Mouse (Mus musculus) spleen, adult 2 months (tissue): ENCODE measurements around the gene Gfpt2. TPM values are rescaled to one million over a fixed set of nuclear protein-coding genes. Genes with fewer than 3 reads are reported as not detected.
"Not testable (repeated sequence)": the region's sequence is repeated elsewhere in the genome, so short reads cannot be mapped to it uniquely, and the experiment has no call there.

Source experiments
- DNase-seq, 2 experiments: peaks; one replicate each; pipeline versions ENCODE4 v3.0.0 to v3.0.0-alpha.2; 2012 to 2021; ENCODE audit warnings: low spot score in 2 of 2, low read depth in 1 of 2
- H3K27ac ChIP-seq: fragments of 200-500 bp; 2 replicates; pipeline ENCODE4 v1.5.1; 2012; ENCODE audit warnings: low read length, inconsistent platforms; ENCODE audit not compliant: insufficient read depth
- H3K27me3 ChIP-seq: fragments of 200-500 bp; 2 replicates; pipeline ENCODE4 v1.6.1; 2012; ENCODE audit warnings: mild to moderate bottlenecking, moderate library complexity, low read length, inconsistent platforms; ENCODE audit not compliant: control insufficient read depth, insufficient read depth
- H3K36me3 ChIP-seq: fragments of 200-500 bp; 2 replicates; pipeline ENCODE4 v1.6.1; 2012; ENCODE audit warnings: mild to moderate bottlenecking, low read length, inconsistent platforms; ENCODE audit not compliant: control insufficient read depth, insufficient read depth
- H3K4me1 ChIP-seq: fragments of 200-500 bp; 2 replicates; pipeline ENCODE4 v1.6.1; 2011; ENCODE audit warnings: inconsistent platforms; ENCODE audit not compliant: control insufficient read depth, insufficient read depth, insufficient read length
- H3K4me3 ChIP-seq: fragments of 200-500 bp; 2 replicates; pipeline ENCODE4 v1.5.1; 2011; ENCODE audit warnings: mild to moderate bottlenecking, inconsistent platforms; ENCODE audit not compliant: insufficient read depth, insufficient read length; ENCODE audit errors: extremely low read depth
- CTCF ChIP-seq: fragments of 200-500 bp; IDR thresholded peaks from 2 replicates; pipeline ENCODE4 v1.5.1; 2011; ENCODE audit warnings: mild to moderate bottlenecking, inconsistent platforms; ENCODE audit not compliant: insufficient read depth, insufficient read length, insufficient replicate concordance; ENCODE audit errors: extremely low read depth
- POLR2A ChIP-seq: fragments of 200-500 bp; IDR thresholded peaks from 2 replicates; pipeline ENCODE4 v1.6.1; 2011; ENCODE audit warnings: low read depth, low read length, inconsistent platforms
- WGBS: fragments of 180-500 bp; shearing (Covaris S2); methylation state at CpG from one replicate; pipeline ENCODE4 v1.1.7; 2018; 5-methylcytosine and 5-hydroxymethylcytosine counted together
- polyA plus RNA-seq: library from polyadenylated mRNA; depleted of rRNA; stranded (reverse); fragments of >200 nt; gene quantifications from 2 replicates; pipeline ENCODE4 v1.2.3, GENCODE M21; 2012

The Gfpt2 gene
- polyA plus RNA-seq, 1 experiment: 0.56 TPM

DNA sequence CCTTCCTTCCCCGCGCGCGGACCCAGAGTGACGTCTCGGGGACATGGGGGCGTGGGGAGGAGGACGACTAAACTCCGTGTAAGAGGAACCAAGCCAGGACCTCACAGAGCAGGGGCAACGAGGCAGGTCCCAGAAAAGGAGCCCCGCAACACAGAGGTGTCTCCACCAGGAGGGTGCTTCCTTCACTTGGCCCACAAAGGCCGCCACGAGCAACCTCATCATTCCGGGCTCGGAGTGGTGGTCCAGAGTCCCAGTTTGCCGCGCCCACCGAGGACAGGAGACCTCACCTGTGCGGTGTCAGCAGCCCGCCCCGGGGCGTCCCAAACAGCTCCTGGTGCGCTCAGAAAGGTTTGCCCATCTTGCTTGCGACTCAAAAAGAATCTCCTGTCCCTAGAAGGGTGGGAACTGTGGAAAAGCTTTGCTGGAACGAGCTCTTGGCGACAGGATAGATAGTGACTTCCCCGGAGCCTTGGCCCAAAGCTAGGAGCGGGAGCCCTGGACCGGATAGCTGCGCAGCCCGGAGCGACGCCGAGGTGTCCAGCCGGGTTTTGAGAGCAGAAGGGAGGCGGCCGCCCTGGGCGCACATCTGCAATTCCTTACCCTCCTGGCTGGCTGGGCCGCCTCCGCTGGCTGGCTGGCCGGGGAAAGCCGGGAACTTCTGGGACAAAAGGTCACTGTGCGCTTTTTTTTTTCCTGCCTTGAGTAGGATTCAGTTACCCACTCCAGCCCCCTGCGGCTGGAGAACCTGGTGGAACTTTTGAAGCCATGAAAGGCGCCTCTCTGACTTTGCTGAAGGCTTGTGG lies 565 bp downstream of the Gfpt2 start:
- TF ChIP-seq POLR2A: no peak
- TF ChIP-seq CTCF: no peak
- no peaks in the 10 kb centered on the region for H3K36me3 ChIP-seq
- H3K27me3 ChIP-seq: peaks cover 11% of the 10 kb centered on the region
- H3K4me3 ChIP-seq: peak overlapping the region; percentile 51; the same call in 1 of the 2 replicates
- no peak overlapping the region for H3K27ac ChIP-seq
- DNase-seq: no peak
- peaks cover 9% of the 10 kb centered on the region for H3K4me1 ChIP-seq
- 15% methylated on average over 45 of the region's 45 CpGs for WGBS

DNA sequence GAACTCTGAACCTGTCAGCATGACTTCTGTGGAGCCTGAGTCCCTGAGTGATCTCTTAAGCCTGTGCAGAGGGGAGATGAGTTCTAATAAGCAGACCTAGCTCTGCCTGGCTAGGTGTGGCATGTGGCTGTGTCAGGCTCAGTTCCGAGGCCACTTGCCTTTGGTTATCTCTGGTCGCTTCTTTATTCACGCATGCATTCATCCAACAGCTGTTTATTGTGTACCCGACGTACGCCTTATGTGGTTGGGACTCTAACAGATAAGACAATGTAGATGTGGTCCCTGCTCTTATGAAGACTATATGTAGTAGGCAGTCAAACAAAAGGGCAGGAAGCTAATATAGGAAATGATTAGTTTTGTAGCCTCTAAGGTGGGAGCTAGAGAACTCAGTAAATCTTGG lies 5.0 kb downstream of the Gfpt2 start:
- H3K27ac ChIP-seq: no peak overlapping the region
- peaks cover 7% of the 10 kb centered on the region for H3K4me1 ChIP-seq
- TF ChIP-seq POLR2A (no peak), CTCF (no peak)
- WGBS: 82% methylated on average over 6 of the region's 6 CpGs
- H3K27me3 ChIP-seq: peaks cover 9% of the 10 kb centered on the region
- no peak overlapping the region for H3K4me3 ChIP-seq
- DNase-seq: no peak
- H3K36me3 ChIP-seq: no peaks in the 10 kb centered on the region

DNA sequence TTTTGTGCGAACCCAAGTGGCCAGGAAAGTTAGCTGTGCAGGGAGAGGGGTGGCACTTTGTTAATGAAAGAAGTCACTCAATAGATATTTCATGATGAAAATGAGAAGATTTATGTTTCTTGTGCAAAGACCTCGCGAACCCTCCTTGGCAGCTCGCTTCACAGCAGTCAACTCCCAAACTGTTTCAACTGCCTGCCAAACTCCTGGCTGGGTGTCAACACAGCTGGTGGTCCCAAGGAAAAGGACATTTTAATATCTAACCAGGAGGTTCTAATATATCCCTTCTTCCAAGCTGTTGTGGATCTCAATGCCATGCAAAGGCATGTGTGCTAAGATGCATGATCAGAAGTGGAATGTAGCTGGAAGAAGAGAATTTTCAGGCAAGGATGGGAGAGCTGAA lies 7.5 kb downstream of the Gfpt2 start:
- WGBS: 86% methylated on average over 4 of the region's 4 CpGs
- H3K27me3 ChIP-seq: no peaks in the 10 kb centered on the region
- no peak for TF ChIP-seq POLR2A
- TF ChIP-seq CTCF: no peak
- no peak for DNase-seq
- H3K27ac ChIP-seq: no peak overlapping the region
- H3K4me3 ChIP-seq: no peak overlapping the region
- H3K4me1 ChIP-seq: no peaks in the 10 kb centered on the region
- H3K36me3 ChIP-seq: no peaks in the 10 kb centered on the region

DNA sequence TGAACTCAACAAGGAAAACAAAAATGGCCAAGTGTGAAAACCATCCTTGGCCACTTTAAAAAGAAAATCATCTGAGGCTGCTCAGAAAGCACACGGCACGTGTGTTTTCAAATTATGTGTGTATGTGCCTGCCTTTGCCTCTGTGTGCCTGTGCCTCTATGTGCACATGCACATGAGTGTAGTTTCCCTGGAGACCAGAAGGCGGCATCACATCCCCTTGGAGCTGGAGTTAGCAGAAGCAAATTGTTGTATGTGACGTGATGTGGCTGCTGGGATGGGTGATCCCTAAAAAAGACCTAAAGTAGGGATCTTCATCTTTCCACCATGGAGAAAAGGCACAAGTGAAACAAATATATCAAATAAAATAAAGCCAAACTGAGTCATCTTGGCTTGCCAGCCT lies 9.8 kb downstream of the Gfpt2 start:
- Histone ChIP-seq H3K4me1 (no peaks in the 10 kb centered on the region), H3K27ac (no peak overlapping the region), H3K4me3 (no peak overlapping the region), H3K27me3 (no peaks in the 10 kb centered on the region), H3K36me3 (no peaks in the 10 kb centered on the region)
- no peak for DNase-seq
- 94% methylated on average over 4 of the region's 4 CpGs for WGBS
- no peak for TF ChIP-seq CTCF

DNA sequence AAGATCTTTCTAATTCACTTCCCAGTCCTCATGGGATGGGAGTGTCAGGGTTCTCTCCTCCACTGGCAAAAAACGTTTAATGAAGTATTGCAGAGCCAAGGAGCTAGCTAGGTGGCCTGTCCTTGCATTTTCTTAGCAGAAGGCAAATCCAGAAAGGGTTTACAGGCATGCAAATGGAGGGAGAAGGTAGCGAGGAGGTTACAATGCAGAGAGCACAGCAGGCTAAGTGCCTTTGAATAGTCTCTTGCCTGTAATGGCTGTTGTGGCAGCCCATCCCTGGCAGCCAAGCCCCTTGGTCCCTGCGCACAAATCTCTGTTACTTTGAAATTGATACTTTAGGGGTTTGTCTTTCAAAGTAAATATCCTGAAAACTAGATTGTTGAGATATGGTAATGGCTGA lies 12.2 kb downstream of the Gfpt2 start:
- 63% methylated on average over 3 of the region's 3 CpGs for WGBS
- H3K27ac ChIP-seq: no peak overlapping the region
- no peak for DNase-seq
- H3K27me3 ChIP-seq: no peaks in the 10 kb centered on the region
- no peaks in the 10 kb centered on the region for H3K4me1 ChIP-seq
- no peaks in the 10 kb centered on the region for H3K36me3 ChIP-seq
- H3K4me3 ChIP-seq: no peak overlapping the region
- TF ChIP-seq POLR2A (no peak), CTCF (no peak)

DNA sequence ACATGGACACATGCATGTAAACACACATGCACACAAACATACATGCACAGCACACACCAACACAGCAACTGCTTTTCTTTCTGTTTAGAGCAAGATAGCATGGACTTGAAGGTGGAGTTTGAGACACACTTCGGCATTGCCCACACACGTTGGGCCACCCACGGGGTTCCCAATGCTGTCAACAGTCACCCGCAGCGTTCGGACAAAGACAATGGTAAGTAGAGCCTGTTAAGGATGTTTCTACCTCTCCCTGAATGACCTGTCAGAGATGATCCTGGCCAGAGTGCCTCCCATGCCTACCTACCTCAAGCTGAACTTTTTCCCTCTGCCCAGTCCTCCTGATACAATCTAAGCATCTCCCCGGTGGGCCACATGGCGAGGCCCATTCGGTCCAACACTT lies 15.0 kb downstream of the Gfpt2 start:
- H3K4me1 ChIP-seq: peaks cover 3% of the 10 kb centered on the region; the same call in 1 of the 2 replicates
- no peak overlapping the region for H3K4me3 ChIP-seq
- no peaks in the 10 kb centered on the region for H3K27me3 ChIP-seq
- no peak for TF ChIP-seq CTCF
- TF ChIP-seq POLR2A: no peak
- 96% methylated on average over 9 of the region's 9 CpGs for WGBS
- no peak for DNase-seq
- no peak overlapping the region for H3K27ac ChIP-seq
- no peaks in the 10 kb centered on the region for H3K36me3 ChIP-seq

DNA sequence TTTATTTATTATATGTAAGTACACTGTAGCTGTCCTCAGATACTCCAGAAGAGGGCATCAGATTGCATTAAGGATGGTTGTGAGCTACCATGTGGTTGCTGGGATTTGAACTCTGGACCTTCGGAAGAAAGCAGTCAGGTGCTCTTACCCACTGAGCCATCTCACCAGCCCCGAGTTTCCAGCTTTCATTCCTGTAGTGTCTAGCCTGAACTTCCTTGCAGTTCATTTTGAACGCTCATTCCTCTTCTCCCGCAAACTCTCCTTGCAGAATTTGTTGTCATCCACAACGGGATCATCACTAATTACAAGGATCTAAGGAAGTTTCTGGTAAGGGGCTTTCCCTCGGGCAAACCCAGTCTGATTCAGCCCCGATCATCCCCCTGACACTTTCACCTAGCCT lies 16.7 kb downstream of the Gfpt2 start:
- DNase-seq, H3K4me3 ChIP-seq, H3K27me3 ChIP-seq, H3K36me3 ChIP-seq, H3K4me1 ChIP-seq, H3K27ac ChIP-seq: not testable (repeated sequence)
- 69% methylated on average over 7 of the region's 7 CpGs for WGBS
